Comparison of ENCODE assay signal across 8 mouse cellular contexts in the genomic region with DNA sequence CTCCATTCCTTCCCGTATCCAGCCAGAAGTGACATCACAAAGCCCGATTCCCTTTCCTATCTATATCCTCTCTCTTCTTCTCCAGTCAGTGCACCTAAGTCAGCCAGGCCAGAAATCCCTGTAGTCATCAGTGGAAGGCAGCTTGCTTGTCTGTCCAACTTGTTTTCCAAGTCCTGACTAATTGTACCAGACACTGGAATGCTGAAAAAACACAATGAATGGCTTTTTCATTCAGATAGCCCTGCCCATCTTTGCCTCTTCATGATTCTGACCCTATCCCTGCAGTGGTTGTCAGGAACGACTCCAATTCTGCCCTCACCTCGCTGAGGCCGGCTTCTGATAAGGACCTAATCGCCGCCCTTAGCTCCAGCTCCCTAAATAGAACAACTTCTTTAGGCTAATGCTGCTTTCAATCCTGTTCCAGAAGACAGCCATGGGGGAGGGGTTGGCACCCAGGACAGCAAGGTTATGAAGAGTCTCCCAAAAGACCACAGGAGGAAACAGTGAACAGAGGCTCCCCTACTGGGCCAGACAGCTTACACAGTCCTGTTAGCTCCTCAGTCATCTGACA.
DNase-seq lines count a peak whose midpoint lies in the region; ATAC-seq lines count a peak whose summit lies in the region.

No protein-coding gene starts in this region.

- no peaks in the 10 kb centered on the region for H3K9me3 ChIP-seq in liver, embryonic 13.5 days (replicated peaks)
- H3K9me3 ChIP-seq in forebrain, embryonic 14.5 days (replicated peaks; ENCODE audit: control insufficient read depth, low read length) = no peaks in the 10 kb centered on the region

- ATAC-seq in frontal cortex, adult (ENCODE audit: low TSS enrichment) = peak; percentile 18; the same call in 1 of the 2 replicates
- ATAC-seq in liver, embryonic 13.5 days (ENCODE audit: low read depth) = peak; percentile 67
- ATAC-seq in forebrain, embryonic 14.5 days = no peak
- ATAC-seq in activated CD4-positive, CD25-positive, alpha-beta regulatory T cell, adult 4 months = no peak

- 13% methylated on average over 7 of the region's 7 CpGs for WGBS in liver, embryonic 13.5 days (ENCODE audit: insufficient replicate concordance)
- 44% methylated on average over 7 of the region's 7 CpGs for WGBS in forebrain, embryonic 14.5 days

- no peak for DNase-seq in frontal cortex, postnatal 10 days (ENCODE audit: low spot score in 2 of 2)
- peak; percentile 34 for DNase-seq in thymus, postnatal 14 days
- DNase-seq in thymus, adult 18-20 months = no peak
- DNase-seq in liver, embryonic 13.5 days = peak; percentile 5
- DNase-seq in forebrain, embryonic 14.5 days (ENCODE audit: low spot score) = no peak
- no peak for DNase-seq in natural killer cell, adult 2 months (ENCODE audit: low spot score in 2 of 2)

- H3K4me1 ChIP-seq in liver, embryonic 13.5 days (replicated peaks) = peaks cover 45% of the 10 kb centered on the region
- H3K4me1 ChIP-seq in forebrain, embryonic 14.5 days (ENCODE audit: control insufficient read depth, insufficient read depth, low read length) = peaks cover 6% of the 10 kb centered on the region; the same call in 1 of the 2 replicates

- H3K27ac ChIP-seq in liver, embryonic 13.5 days = peak overlapping the region; percentile 79
- H3K27ac ChIP-seq in forebrain, embryonic 14.5 days (ENCODE audit: low read depth, low read length) = no peak overlapping the region

- H3K9ac ChIP-seq in liver, embryonic 13.5 days = no peak overlapping the region; the same call in 1 of the 2 replicates
- no peak overlapping the region for H3K9ac ChIP-seq in forebrain, embryonic 14.5 days (ENCODE audit: low read length)

- H3K27me3 ChIP-seq in liver, embryonic 13.5 days = no peaks in the 10 kb centered on the region
- H3K27me3 ChIP-seq in forebrain, embryonic 14.5 days (replicated peaks; ENCODE audit: control insufficient read depth, insufficient read depth, low read length) = no peaks in the 10 kb centered on the region

- H3K4me3 ChIP-seq in liver, embryonic 13.5 days (replicated peaks) = no peak overlapping the region
- no peak overlapping the region for H3K4me3 ChIP-seq in forebrain, embryonic 14.5 days (ENCODE audit: low read depth, low read length)

- peak overlapping the region; percentile 10; the same call in 1 of the 2 replicates for H3K4me2 ChIP-seq in liver, embryonic 13.5 days
- H3K4me2 ChIP-seq in forebrain, embryonic 14.5 days (ENCODE audit: low read length) = no peak overlapping the region

- H3K36me3 ChIP-seq in liver, embryonic 13.5 days = no peaks in the 10 kb centered on the region
- H3K36me3 ChIP-seq in forebrain, embryonic 14.5 days (ENCODE audit: control insufficient read depth, insufficient read depth, low read length) = no peaks in the 10 kb centered on the region

Comparison
In these comparisons a context has a peak if more than half of its experiments do, and no peak if none do; other contexts are left out.
1. DNase-seq: peak in thymus, postnatal 14 days (single experiment) and liver, embryonic 13.5 days (single experiment); none in frontal cortex, postnatal 10 days (0 of 2), thymus, adult 18-20 months (0 of 2), forebrain, embryonic 14.5 days (single experiment) and natural killer cell, adult 2 months (0 of 2).
2. ATAC-seq: peak in frontal cortex, adult (single experiment) and liver, embryonic 13.5 days (single experiment); none in forebrain, embryonic 14.5 days (single experiment) and activated CD4-positive, CD25-positive, alpha-beta regulatory T cell, adult 4 months (single experiment).